Mouse (Mus musculus): ENCODE measurements around the gene Nckap5.

GRCm38 (mm10) chr1:126051491-126051890 is 779.1 kb downstream of the Nckap5 start:
- TF ChIP-seq CTCF (IDR thresholded peaks at IDR 0.05; ENCODE audit: control insufficient read depth, insufficient read depth, insufficient read length) (no peak), MYOD1 (IDR thresholded peaks at IDR 0.05; ENCODE audit: control insufficient read depth, insufficient read length, low read depth) (no peak), MAX (IDR thresholded peaks at IDR 0.05) (no peak), MYOG (IDR thresholded peaks at IDR 0.05; ENCODE audit: control insufficient read depth, extremely low read depth, insufficient read length) (no peak)

All from C2C12 (cell line).